Mouse (Mus musculus) monocyte, adult 2 months (primary cell): ENCODE data around the gene Rasgrp3.
A peak's percentile ranks its signal among the peaks of the same experiment; 100 is the strongest.

Experiments
- DNase-seq, 2 experiments: peaks; one replicate each; pipeline ENCODE4 v3.0.0; 2022; ENCODE audit warnings: low spot score in 2 of 2, low read depth in 1 of 2

The Rasgrp3 gene

DNA sequence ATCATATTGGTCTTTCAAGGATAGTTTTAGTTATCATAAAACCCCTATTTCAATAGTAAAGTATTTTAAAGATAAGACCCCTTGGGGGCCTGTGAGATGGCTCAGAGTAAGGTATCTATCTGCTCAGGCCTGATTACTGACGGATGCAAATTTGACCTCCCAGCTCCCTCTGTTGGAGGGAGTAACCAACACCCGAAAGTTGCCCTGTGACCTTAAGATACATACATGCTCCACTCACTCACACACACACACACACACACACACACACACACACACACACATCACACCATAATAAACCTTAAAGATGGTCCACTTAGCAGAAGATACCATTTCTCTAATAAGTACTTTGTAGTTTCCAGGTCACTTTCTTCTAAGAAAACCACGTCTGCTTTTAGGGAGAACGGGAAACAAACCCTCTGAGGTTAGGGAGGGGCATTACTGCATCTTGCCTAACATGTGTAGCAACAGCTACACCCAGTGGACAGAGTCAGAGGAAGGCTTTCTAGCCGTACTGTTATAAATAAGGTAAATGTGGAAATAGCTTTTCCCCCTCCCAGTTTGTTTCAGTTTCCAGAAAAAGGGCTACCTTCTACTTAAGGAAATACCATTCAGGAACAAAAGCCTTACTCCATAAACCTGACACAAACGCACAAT lies 100.8 kb downstream of the Rasgrp3 start:
- no peak for DNase-seq

DNA sequence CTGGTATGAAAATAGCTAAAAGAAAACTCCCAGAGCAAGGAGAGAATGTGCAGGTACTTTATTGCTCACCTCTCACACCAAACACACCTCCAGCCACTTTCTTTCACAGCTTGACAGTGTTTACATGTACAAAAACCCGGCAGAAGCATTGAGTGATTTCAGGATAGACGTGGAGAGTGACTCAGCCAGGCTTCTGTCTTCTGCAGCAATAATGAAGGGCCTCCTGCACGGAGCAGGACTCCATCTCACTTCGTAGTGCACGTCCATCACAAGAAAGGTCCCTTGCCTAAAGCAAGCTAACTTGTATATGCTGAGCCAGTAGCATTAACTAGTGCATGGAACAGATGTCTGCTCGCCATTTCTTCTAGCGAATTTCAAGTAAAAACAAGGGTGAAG lies 101.4 kb downstream of the Rasgrp3 start:
- no peak for DNase-seq

GRCm38 (mm10) chr17:75538431-75538830 lies 102.7 kb downstream of the Rasgrp3 start:
- no peak for DNase-seq

GRCm38 (mm10) chr17:75539130-75539529 lies 103.4 kb downstream of the Rasgrp3 start:
- no peak for DNase-seq

GRCm38 (mm10) chr17:75539841-75540240 lies 104.1 kb downstream of the Rasgrp3 start:
- no peak for DNase-seq

DNA sequence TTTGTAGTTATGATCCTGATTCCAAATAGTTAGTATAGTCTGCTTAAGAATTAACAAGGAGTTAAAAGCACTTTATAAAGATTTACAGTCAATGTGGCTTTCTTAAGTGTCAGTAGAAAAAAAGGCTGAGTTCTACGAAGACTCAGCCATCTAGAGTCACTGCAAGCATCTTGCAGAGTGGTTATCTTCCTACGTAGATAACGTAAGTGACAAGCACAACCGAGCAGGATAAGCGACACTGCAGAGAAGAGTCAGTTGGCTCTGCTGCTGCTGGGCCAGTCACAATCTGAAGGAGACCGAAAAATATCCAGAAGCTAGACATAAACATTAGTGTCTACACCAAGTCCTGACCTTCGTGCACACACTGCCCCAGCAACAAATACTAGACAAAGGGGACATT lies 107.7 kb downstream of the Rasgrp3 start:
- DNase-seq: no peak

- DNase-seq: no peak
These were observed 108.6 kb downstream of the Rasgrp3 start for GRCm38 (mm10) chr17:75544262-75544661.

DNA sequence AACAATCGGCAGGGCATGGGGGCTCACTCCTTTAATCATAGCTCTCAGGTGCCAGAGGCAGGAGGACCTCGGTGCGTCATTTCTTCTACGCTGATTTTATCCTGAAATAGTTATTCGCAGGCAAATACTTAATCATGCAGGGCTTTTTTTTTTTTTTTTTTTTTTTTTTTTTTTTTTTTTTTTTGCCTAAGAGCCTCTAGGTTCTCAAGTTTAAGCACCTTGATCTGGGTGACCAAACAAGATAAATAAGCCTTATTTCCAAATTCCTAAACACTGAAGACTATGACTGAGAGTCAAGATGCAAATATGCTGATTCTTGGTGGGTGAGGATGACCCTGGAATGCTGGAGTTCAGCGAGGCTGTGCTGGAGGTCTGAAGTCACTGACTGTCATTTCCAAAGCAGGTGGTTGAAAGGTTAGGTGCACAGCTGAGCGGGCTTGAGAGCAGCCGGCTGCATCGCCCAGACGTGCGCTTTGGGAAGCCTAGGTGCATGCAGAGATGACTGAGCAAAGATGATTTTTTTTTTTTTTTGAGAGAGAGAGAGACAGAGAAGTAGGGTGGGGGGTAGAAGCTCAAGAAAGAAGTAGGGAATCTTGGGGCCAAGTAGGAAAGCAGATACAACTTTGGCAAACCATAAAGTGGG lies 115.2 kb downstream of the Rasgrp3 start:
- DNase-seq: no peak

DNA sequence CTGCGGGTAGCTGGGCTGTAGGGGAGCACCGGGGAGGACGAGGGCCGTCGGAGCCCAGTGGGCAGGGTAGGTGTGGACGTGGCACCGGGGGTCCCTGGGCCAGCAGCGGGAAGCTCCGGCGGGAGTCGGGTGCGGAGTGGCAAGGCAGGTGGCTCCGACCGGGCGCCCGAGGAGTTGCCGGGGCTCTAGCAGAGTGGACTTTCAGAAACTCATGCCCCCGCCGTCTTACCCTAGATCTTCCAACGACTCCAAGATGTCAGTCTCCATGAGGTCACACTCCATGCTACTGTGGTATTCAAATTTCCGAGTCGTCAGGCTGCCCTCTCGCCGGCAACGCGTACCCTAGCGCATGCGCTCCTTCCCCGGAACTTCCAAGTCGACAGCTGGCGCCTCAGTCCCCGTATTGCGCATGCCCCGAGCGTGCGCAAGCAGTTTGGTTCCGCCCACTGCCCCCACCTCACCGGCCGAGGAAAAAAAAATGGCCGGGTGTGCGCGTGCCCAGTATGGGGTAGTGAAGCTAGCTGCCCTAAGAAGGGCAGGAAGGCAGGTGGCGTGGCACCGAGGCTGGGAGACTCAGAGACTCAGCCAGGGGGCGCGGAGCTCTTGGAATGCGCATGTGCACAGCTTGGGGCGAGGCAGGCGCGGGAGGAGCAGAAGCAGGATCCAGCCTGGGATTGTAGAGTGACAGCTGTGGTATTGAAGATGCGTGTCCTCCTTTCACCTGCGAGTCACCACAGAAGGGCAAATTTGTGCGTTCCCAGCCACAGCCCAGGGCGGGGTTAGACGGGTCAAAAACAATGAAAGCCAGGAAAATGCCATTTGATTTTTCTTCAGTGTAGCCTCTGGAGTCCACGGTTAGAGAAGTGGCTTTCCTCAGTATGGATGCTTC lies 116.1 kb downstream of the Rasgrp3 start, which contains the start of gene Fam98a:
TSS of gene Fam98a (minus strand) at position 435 of the 889 bp plus-strand sequence.
- DNase-seq: peak; percentile 95

GRCm38 (mm10) chr17:75557031-75557430 lies 121.3 kb downstream of the Rasgrp3 start:
- DNase-seq: no peak

GRCm38 (mm10) chr17:75558041-75558440 lies 122.3 kb downstream of the Rasgrp3 start:
- DNase-seq: no peak

DNA sequence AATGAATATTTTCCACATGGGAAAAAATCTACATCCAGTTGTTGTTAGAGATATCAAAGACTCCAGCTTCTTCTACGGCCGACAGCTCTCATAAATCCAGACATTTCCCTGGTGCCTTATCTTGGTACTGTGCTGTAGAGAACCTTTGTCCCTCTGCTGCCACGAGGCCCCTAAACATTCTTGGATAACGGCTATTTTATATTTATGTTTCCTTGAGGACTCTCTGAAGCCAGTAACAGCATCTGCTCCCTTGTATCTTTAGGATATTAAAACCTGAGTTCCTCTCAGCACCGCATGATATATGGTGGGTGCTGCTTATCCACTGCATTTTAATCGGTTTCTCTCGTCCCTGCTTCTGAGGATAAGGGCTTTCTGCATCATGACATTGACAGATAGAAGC lies 139.9 kb downstream of the Rasgrp3 start:
- DNase-seq: no peak
